Mouse (Mus musculus) forebrain, embryonic 16.5 days (tissue): ENCODE data around the gene Def8. TPM values are rescaled to one million over a fixed set of nuclear protein-coding genes. Genes with fewer than 3 reads are reported as not detected.
A peak's percentile ranks its signal among the peaks of the same experiment; 100 is the strongest.

Source experiments
- ATAC-seq: fragments of 200-750 bp; cut with Nextera tagmentation; 2 replicates; pipeline ENCODE4 v1.8.0; 2017; ENCODE audit warnings: mild to moderate bottlenecking, moderate library complexity
- H3K27ac ChIP-seq: fragments of 300-500 bp; sonication (generic); 2 replicates; pipeline ENCODE4 v1.5.1; 2014; ENCODE audit warnings: low read length, control low read depth
- H3K27me3 ChIP-seq: fragments of 300-500 bp; sonication (generic); replicated peaks from 2 replicates; pipeline ENCODE4 v1.6.1; 2014; ENCODE audit warnings: low read length; ENCODE audit not compliant: control insufficient read depth, insufficient read depth
- H3K36me3 ChIP-seq: fragments of 300-500 bp; sonication (generic); 2 replicates; pipeline ENCODE4 v1.6.1; 2014; ENCODE audit not compliant: control insufficient read depth, insufficient read depth
- H3K4me1 ChIP-seq: fragments of 300-500 bp; sonication (generic); replicated peaks from 2 replicates; pipeline ENCODE4 v1.6.1; 2014; ENCODE audit warnings: low read length; ENCODE audit not compliant: control insufficient read depth, insufficient read depth
- H3K4me2 ChIP-seq: fragments of 300-500 bp; sonication (generic); 2 replicates; pipeline ENCODE4 v1.6.1; 2014; ENCODE audit warnings: mild to moderate bottlenecking, low read length, control low read depth
- H3K4me3 ChIP-seq: fragments of 300-500 bp; sonication (generic); replicated peaks from 2 replicates; pipeline ENCODE4 v1.5.1; 2014; ENCODE audit warnings: mild to moderate bottlenecking, low read length, control low read depth
- H3K9ac ChIP-seq: fragments of 300-500 bp; sonication (generic); replicated peaks from 2 replicates; pipeline ENCODE4 v1.6.1; 2014; ENCODE audit warnings: low read depth, low read length, control low read depth
- H3K9me3 ChIP-seq: fragments of 300-500 bp; sonication (generic); 2 replicates; pipeline ENCODE4 v1.6.1; 2016; ENCODE audit warnings: low read length; ENCODE audit not compliant: control insufficient read depth
- WGBS: fragments of 180-500 bp; shearing (Covaris S2); extraction: QIAGEN DNeasy Blood & Tissue Kit; methylation state at CpG from one replicate; pipeline ENCODE4 v1.1.7; 2014; 5-methylcytosine and 5-hydroxymethylcytosine counted together
- polyA plus RNA-seq: library from polyadenylated mRNA; unstranded; fragments of >200 nt; fragmentation: Nextera tagmentation; extraction: Ambion mirVana; gene quantifications from 2 replicates; pipeline ENCODE4 v1.2.1, GENCODE M21; 2015

Gene Def8
- polyA plus RNA-seq = 43.9 and 48.3 TPM in 2 replicates

- Histone ChIP-seq H3K27ac (no peak within 1 kb of the TSS), H3K4me2 (no peak within 1 kb of the TSS), H3K27me3 (no peaks in the 10 kb centered on the region), H3K36me3 (peaks cover 31% of the 10 kb centered on the region), H3K9ac (no peak within 1 kb of the TSS), H3K9me3 (peaks cover 16% of the 10 kb centered on the region), H3K4me3 (no peak within 1 kb of the TSS), H3K4me1 (peaks cover 2% of the 10 kb centered on the region; the same call in 1 of the 2 replicates)
- WGBS = 87% methylated on average over 7 of the region's 7 CpGs
- ATAC-seq = no peak
These were observed at the start of gene Def8 for GRCm38 (mm10) chr8:123423441-123423840. Gene Def8, plus strand, starts transcription at chr8:123423527.

DNA sequence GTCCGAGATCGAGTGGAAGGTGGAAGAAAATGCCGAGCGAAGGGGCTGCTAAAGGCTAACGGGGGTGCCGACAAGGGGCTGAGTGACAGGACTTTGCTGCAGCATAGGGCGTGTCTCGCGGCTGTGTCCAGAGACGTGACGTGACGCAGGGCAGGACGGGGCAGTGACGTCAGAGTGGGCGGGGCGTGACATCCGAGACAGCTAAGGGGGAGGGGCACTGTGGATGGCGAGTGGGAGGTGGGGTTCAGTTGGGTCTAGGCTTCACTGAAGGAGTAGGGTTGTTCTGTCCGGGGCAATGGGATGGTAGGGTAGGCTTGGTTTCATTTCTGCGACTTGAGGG lies 49.1 kb upstream of the Def8 start:
- WGBS = under 1% methylated on average over 20 of the region's 20 CpGs
- peak overlapping the region; percentile 63 for H3K4me3 ChIP-seq
- H3K27me3 ChIP-seq = no peaks in the 10 kb centered on the region
- peak overlapping the region; percentile 88 for H3K4me2 ChIP-seq
- peak overlapping the region; percentile 81 for H3K9ac ChIP-seq
- peaks cover 18% of the 10 kb centered on the region for H3K4me1 ChIP-seq
- H3K9me3 ChIP-seq = no peaks in the 10 kb centered on the region
- peak overlapping the region; percentile 92 for H3K27ac ChIP-seq
- peak; percentile 64 for ATAC-seq
- peaks cover under 1% of the 10 kb centered on the region; the same call in 1 of the 2 replicates for H3K36me3 ChIP-seq

GRCm38 (mm10) chr8:123375701-123376100 lies 47.6 kb upstream of the Def8 start:
- Histone ChIP-seq H3K4me3 (no peak overlapping the region), H3K9me3 (no peaks in the 10 kb centered on the region), H3K4me2 (no peak overlapping the region), H3K4me1 (peaks cover 18% of the 10 kb centered on the region), H3K36me3 (no peaks in the 10 kb centered on the region), H3K27me3 (no peaks in the 10 kb centered on the region), H3K27ac (no peak overlapping the region), H3K9ac (no peak overlapping the region)
- WGBS = 78% methylated on average over 10 of the region's 10 CpGs
- ATAC-seq = no peak

DNA sequence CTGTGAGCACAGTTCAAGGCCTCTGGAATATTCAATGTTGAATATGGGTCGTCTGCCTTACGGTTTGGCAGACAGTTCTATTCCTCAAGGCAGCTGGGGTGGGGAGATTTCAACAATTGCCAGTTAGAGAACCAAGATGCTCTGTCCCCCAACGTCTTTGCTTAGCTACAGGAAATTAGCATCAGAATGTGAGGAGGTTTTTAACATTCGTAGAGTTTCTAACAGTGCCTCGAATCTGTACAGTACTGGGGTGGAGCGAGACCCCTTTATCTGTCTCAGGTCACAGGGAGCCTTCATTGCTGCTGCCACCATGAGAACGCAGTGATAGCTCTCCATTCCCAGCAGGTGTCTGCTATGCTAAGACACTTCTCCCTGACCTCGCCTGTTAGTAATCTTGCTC lies 47.2 kb upstream of the Def8 start:
- H3K27ac ChIP-seq = no peak overlapping the region
- no peak for ATAC-seq
- no peak overlapping the region for H3K4me2 ChIP-seq

GRCm38 (mm10) chr8:123381711-123382110 lies 41.6 kb upstream of the Def8 start:
- WGBS = 94% methylated on average over 4 of the region's 4 CpGs
- H3K36me3 ChIP-seq = peaks cover 30% of the 10 kb centered on the region

More for the DNA sequence above, 47.2 kb upstream of the Def8 start:
- Histone ChIP-seq H3K9ac (no peak overlapping the region), H3K4me1 (peaks cover 18% of the 10 kb centered on the region), H3K9me3 (no peaks in the 10 kb centered on the region), H3K4me3 (no peak overlapping the region), H3K36me3 (no peaks in the 10 kb centered on the region), H3K27me3 (no peaks in the 10 kb centered on the region)
- WGBS = 56% methylated on average over 8 of the region's 8 CpGs

DNA sequence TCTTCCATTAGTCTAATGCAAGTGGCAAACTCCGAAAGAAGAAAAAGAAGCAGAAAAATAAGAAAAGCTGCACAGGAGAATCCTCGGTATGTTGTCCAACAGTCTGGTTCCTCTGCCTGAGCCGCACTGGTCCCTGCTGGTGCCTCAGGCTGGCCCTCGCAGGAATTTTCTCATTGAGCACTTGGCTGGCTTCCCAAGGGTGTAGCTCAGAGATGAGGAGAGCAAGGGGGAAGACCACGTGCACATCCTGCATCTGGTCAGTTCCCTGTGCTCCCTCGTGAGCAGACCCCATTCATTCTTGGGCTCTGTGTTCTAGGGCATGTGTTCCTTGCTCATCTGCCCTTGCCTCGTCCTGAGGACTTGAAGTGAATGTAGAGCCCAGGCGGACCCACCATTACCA lies 40.8 kb upstream of the Def8 start:
- ATAC-seq = no peak
- H3K27me3 ChIP-seq = no peaks in the 10 kb centered on the region
- no peaks in the 10 kb centered on the region for H3K9me3 ChIP-seq
- WGBS = 82% methylated on average over 8 of the region's 8 CpGs
- H3K36me3 ChIP-seq = peaks cover 32% of the 10 kb centered on the region
- H3K4me3 ChIP-seq = no peak overlapping the region
- H3K4me1 ChIP-seq = no peaks in the 10 kb centered on the region
- H3K9ac ChIP-seq = no peak overlapping the region
- H3K4me2 ChIP-seq = no peak overlapping the region
- no peak overlapping the region for H3K27ac ChIP-seq

More at GRCm38 (mm10) chr8:123381711-123382110, 41.6 kb upstream of the Def8 start:
- Histone ChIP-seq H3K4me2 (no peak overlapping the region), H3K4me1 (no peaks in the 10 kb centered on the region), H3K27me3 (no peaks in the 10 kb centered on the region), H3K9me3 (no peaks in the 10 kb centered on the region), H3K27ac (no peak overlapping the region), H3K4me3 (no peak overlapping the region), H3K9ac (no peak overlapping the region)
- ATAC-seq = no peak

DNA sequence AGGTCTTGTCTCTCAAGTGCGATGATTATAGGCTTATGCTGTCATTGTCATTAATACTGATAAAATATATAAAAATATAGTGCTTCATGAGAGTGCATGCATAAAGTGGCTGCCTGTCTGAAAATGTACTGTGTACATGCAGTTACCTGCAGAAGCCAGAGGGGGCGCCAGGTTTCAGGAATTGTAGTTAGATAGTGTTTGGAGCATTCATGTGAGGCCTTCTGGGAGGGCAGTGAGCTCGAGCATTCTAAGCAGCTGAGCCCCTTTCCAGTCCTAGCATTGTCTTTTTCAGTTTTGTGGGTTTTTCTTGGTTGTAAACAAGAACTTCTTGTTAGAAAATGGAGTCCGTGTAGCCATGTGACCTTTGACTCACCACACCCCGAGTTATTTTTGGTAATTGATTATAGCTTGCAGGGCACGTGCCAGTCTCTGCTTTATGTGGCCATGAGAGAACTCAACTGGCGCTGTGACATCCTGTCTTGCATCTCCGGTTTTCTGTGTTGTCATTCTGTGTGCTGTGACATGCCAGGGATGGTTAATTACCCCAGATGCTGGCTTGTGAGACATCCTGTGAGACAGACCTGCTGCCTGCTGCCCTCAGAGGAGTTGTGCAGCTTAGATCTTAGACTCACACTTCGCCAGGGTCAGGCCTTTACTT lies 38.3 kb upstream of the Def8 start:
- Histone ChIP-seq H3K27me3 (no peaks in the 10 kb centered on the region), H3K4me2 (no peak overlapping the region), H3K4me1 (no peaks in the 10 kb centered on the region), H3K9me3 (no peaks in the 10 kb centered on the region), H3K4me3 (no peak overlapping the region), H3K27ac (no peak overlapping the region), H3K9ac (no peak overlapping the region), H3K36me3 (peaks cover 34% of the 10 kb centered on the region)
- 73% methylated on average over 9 of the region's 9 CpGs for WGBS
- no peak for ATAC-seq

DNA sequence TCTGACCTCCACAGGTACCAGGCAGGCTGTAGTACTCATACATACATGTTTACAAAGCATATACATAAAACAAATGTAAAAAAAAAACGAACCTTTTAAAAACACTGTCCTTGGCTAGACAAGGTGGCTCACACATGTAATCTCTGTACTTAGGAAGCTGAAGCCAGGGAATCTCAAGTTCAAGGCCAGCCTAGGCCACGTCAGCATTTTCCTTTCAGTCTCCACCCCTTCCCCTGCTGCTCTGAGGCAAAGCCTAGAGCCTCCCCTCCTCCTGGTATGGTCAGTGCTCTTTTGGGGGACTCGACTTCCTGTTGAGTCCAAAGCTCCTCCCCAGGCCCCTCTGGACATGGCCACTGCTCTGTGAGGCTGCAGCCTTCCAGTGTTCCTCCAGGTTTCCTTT lies 36.3 kb upstream of the Def8 start:
- peaks cover 47% of the 10 kb centered on the region for H3K36me3 ChIP-seq
- WGBS = 85% methylated on average over 3 of the region's 3 CpGs
- no peak overlapping the region for H3K4me3 ChIP-seq
- no peaks in the 10 kb centered on the region for H3K9me3 ChIP-seq
- no peak overlapping the region for H3K27ac ChIP-seq
- no peak overlapping the region for H3K9ac ChIP-seq
- H3K4me2 ChIP-seq = no peak overlapping the region
- H3K27me3 ChIP-seq = no peaks in the 10 kb centered on the region
- ATAC-seq = no peak
- no peaks in the 10 kb centered on the region for H3K4me1 ChIP-seq

DNA sequence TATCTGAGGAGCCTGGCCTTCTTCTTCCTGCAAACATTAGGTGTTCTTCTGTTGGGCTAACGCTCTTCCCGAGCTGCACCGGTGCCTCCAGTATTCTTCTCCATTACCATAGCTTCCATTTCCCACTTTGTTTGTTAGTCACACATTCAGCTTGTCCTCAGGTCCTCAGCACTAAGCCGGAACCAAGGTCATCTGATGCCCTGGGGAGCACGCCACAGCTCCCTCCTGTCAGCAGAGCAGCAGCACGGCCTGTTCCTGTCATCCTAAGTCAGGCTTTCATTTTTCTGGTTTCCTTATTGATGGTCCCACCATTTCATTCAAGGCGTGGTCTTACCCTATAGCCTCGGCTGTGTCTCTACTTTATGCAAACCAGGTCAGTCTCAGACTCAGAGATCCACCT lies 35.5 kb upstream of the Def8 start:
- H3K27me3 ChIP-seq = no peaks in the 10 kb centered on the region
- peaks cover 45% of the 10 kb centered on the region for H3K36me3 ChIP-seq
- no peak overlapping the region for H3K9ac ChIP-seq
- no peak overlapping the region for H3K27ac ChIP-seq
- no peak overlapping the region for H3K4me2 ChIP-seq
- H3K4me3 ChIP-seq = no peak overlapping the region
- 93% methylated on average over 8 of the region's 8 CpGs for WGBS
- H3K4me1 ChIP-seq = no peaks in the 10 kb centered on the region
- no peak for ATAC-seq
- no peaks in the 10 kb centered on the region for H3K9me3 ChIP-seq

- no peaks in the 10 kb centered on the region for H3K9me3 ChIP-seq
- ATAC-seq = no peak
- H3K27me3 ChIP-seq = no peaks in the 10 kb centered on the region
- no peak overlapping the region for H3K4me3 ChIP-seq
- H3K36me3 ChIP-seq = peaks cover 40% of the 10 kb centered on the region
- no peak overlapping the region for H3K9ac ChIP-seq
- no peak overlapping the region for H3K4me2 ChIP-seq
- H3K4me1 ChIP-seq = no peaks in the 10 kb centered on the region
- WGBS = 92% methylated on average over 7 of the region's 7 CpGs
- H3K27ac ChIP-seq = no peak overlapping the region
These were observed 34.3 kb upstream of the Def8 start for GRCm38 (mm10) chr8:123389026-123389425.
